Mouse (Mus musculus) spleen, adult 2 months (tissue): ENCODE data around the gene Krt14.

ENCODE experiments used
- CTCF ChIP-seq: fragments of 200-500 bp; IDR thresholded peaks from 2 replicates; pipeline ENCODE4 v1.5.1; 2011; ENCODE audit warnings: mild to moderate bottlenecking, inconsistent platforms; ENCODE audit not compliant: insufficient read depth, insufficient read length, insufficient replicate concordance; ENCODE audit errors: extremely low read depth
- POLR2A ChIP-seq: fragments of 200-500 bp; IDR thresholded peaks from 2 replicates; pipeline ENCODE4 v1.6.1; 2011; ENCODE audit warnings: low read depth, low read length, inconsistent platforms

DNA sequence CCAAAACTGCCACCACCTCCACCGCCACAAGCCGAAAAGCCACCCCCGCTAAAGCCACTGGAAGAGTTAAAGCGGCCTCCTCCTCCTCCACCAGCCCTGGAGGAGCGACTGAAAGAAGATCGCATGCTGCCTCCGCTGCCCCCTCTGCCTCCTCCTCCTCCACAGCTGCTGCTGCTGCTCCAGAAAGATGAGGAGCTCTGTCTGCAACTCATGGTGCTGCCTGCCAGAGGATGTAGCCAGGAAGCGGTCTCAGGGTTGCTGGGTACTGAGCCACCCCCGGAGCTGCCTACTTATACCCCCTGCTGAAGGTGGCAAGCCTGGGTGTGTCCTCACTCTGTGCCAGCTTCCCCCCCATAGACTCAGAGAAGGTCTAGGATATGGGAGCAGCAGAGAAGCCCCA lies 14.4 kb downstream of the Krt14 start, which contains the start of gene Krt9:
- TF ChIP-seq CTCF: no peak
- TF ChIP-seq POLR2A: no peak
